Mouse (Mus musculus) frontal cortex, postnatal 25 days (tissue): ENCODE measurements around the gene AC129217.1.

Experiments
- DNase-seq, 2 experiments: peaks; one replicate each; pipeline ENCODE4 v3.0.0; 2022; ENCODE audit warnings: low spot score in 2 of 2

AC129217.1 gene

GRCm38 (mm10) chr19:8829660-8830059 is at the start of gene AC129217.1:
Gene AC129217.1 (plus strand): TSS chr19:8829773.
- no peak for DNase-seq

DNA sequence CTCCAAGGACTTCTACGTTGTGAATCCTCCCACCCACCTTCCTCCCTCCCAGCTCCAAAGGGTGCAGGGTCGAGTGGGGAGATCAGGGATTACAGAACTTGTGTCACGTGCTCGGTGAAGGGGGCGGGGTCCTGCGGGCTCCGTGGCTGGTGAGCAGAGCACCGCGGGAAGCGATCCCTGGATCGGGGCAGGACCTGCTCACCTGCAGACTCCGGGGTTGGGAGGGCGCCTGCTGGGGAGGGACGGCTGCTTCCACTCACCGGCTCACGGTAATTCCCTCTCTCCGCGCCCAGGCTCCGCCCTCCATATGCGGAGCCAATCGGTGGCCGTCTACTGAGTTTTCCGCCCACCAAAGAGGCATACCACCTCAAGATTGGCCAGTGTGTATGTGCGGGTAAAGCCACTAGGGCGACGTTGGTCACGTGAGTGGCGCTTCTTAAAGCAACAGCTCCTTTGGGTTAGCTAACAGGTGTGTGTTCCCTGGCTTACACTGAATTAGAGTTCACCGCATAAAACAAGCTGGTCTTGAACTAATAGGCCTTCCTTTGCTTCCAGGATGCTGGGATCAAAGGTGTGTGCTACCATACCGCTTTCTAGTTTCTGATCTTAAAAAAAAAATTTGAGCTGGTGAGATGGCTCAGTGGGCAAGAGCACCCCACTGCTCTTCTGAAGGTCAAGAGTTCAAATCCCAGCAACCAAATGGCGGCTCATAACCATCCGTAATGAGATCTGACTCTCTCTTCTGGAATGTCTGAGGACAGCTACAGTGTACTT is 43.4 kb upstream of the AC129217.1 start, which contains the start of gene Taf6l:
Gene Taf6l (minus strand): TSS at position 410 of the 774 bp plus-strand sequence.
- DNase-seq = peak; percentile 84

DNA sequence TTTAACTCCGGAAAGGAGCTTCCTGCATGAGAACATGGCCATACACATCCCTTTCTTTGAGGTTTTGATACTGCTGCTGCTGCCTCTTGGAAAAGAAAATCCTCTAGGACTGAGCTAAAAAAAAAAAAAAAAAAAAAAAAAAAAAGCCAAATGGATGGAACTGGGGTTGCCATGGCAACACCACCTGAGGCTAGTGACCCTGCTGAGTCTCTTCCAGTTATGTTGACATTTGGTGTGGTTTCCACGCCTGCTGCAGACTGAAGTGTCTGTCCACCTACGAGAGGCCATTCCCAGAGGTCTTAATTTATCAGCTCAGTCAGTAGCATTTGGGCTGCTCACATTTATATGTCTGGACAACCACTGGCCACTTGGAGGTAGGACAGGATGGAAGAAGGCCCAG is 41.1 kb upstream of the AC129217.1 start:
- no peak for DNase-seq

- no peak for DNase-seq
Observed at GRCm38 (mm10) chr19:8789171-8789570, 40.4 kb upstream of the AC129217.1 start.

DNA sequence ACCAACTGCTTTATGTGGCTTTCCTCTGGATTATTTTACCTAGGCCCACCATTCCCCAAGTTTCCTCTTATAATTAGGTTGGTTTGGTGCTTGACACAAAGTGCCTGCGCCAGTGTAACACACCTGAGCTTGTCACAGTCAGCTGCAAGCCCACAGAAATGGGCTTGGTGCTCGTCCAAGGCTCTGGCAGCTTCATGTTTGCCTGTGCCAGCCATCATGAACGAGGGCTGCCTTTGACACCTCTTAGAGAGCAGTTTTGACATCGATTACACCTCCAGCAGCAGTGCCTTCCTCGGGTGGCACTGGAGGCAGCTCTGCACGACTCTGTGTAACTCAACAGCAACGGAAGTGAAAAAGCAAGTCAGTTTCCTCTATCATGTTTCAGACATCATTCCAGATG is 39.4 kb upstream of the AC129217.1 start:
- no peak for DNase-seq

DNA sequence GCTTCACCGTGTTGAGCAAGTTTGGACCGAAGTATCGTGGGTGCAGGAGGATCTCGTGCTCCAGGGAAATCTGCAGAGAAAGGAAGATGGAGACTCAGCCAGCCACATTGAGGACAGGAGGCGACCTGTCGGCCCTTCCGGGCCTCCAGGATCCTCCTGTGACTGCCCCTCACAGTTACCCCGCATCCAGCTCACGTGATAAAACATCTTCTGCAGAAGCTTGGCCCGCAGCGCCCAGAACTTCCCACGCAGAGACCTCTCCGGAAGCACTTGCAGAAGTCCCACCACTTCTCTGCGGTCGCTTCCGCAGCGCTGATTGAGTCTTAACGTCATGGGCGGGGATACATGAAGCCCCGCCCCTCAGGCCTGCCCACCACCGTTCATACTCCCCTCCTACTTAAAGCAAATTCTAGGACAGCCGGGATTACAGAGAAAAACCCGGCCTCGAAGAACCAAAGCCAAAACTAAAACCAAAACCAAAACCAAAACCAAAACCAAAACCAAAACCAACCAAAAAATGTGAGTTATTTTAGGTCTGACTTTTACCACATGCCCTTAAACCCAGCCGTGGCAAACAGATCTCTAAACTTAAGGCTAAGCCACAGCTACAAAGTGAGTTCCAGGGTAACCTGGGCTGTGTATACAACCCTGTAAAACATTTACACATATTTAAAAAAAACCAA is 31.2 kb upstream of the AC129217.1 start, which contains the start of gene Polr2g:
Gene Polr2g (minus strand): TSS at position 314 of the 683 bp plus-strand sequence.
- peak; percentile 77 for DNase-seq

DNA sequence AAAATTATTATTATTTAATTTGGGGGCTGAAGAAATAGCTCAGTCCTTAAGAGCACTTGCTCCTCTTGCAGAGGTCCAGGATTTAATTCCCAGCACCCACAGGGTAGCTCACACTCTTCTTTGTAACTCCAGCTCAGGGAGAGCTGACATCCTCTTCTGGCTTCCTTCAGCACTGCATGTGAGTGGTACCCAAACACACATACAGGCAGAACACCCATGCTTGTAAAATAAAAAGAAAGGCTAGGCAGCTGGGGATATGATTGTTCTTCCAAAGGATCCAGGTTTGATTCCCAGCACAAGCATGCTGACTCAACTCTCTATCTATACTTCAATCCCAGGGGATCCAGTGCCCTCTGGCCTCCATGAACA is 30.6 kb upstream of the AC129217.1 start:
- DNase-seq = no peak

GRCm38 (mm10) chr19:8802130-8802821 is 27.3 kb upstream of the AC129217.1 start, which contains the start of gene Zbtb3:
Gene Zbtb3 (plus strand): TSS chr19:8802555.
- DNase-seq = peak; percentile 87 to 91

GRCm38 (mm10) chr19:8803204-8803780 is 26.3 kb upstream of the AC129217.1 start:
- DNase-seq = no peak

DNA sequence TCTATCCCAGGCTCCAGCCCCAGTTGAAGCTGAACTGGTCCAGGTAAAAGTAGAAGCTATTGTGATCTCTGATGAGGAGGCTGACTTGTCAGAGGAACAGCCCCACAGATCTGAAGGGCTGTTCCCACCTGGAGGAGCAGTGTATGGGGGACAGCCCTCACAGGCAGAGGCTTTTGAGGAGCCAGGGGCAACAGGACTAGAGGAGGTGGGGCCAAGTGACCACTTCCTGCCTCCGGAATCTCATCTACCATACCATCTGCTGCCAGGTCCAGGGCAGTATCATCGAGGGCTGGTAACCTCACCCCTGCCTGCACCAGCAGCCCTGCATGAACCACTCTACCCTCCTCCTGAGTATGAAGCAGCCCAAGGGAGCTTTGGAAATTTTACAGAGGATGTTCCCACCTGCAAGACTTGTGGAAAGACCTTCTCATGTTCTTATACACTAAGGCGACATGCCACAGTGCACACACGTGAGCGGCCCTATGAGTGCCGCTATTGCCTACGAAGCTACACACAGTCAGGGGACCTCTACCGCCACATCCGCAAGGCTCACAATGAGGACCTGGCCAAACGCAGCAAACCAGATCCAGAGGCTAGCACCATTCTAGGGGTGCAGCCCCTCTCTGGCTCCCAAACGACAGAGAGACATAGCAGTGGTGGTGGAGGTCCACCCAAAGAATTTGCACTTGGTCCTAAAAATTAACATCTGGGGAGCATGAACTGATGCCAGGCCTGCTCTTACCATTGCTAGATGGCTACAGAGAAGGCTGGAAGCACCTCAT is 25.5 kb upstream of the AC129217.1 start:
- no peak for DNase-seq

DNA sequence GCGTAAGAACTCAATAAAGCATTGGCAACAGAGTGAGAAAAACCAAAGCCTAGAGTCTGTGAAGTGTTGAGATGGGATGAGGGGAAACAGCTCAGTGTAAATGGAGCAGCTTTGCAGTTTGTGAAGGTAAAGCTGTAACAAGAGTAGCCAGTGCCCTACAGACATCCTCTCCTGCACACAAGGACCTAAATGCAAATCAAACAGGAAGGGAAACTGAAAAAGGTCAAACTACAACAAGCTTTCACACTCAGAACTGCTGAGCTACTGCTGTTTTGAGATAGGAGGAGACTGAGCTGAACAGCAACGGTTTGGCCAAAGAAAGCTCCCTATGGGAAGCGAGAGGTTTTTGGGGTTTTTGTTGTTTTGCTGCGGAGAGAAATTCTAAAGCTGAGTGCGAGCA is 22.8 kb upstream of the AC129217.1 start:
- no peak for DNase-seq

DNA sequence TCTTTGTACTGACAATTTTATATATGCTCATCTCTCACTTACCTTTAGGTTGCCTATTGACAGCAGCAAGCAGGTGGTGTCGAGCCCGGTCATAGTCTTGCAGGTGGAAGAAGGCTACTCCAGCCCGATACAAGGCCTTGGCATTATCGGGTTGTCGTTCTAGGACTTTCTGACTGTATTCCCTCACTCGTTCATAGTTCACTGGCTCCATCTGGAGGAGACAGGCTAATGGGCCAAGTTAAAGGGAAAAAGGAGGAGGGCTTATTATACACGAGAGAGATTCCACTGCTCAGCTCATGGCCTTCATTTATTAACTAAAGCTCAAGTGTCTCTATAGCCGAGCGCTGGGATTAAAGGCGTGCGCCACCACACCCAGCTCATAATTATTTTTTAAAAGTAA is 13.8 kb upstream of the AC129217.1 start:
- no peak for DNase-seq

GRCm38 (mm10) chr19:8817001-8817400 is 12.6 kb upstream of the AC129217.1 start:
- DNase-seq = no peak

- DNase-seq = no peak
Observed at GRCm38 (mm10) chr19:8818301-8818798, 11.2 kb upstream of the AC129217.1 start.

DNA sequence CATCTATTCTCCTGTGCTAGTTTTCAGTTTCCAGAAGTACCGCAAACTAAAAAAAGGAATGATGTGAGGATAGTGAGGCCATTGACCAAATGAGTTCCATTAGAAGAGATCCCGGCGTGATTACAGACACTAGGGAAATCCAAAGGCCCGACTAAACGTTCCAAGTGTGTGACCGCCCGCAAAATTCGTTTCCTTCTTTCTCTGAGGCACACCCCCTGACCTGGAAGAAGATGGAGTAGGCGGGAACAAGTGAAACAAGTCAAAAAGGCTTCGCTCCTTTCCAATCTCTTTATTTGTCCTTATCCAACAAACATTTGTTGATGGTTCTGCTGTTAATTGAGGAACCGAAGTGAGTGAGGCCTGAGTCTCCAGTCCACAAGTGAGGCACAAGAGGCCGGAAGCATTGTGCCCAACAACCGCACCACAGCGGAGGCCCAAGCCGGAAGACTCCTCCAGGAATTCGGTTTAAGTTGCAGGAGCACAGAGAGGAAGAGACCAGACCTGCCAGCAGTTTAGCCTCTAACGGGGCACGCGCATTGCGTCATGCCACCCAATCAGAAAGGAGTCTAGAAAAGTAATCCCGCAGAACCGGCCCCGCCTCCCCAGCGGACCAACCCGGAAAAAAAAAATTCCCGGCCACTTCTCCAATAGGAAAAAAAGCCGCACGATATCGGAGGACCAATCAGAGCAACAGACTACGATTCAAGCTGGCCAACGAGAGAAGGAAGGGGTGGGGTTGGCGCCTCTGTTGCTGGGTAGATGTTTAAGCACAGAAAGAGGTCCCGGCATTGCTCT is 10.6 kb upstream of the AC129217.1 start, which contains the start of gene Ttc9c:
Gene Ttc9c (minus strand): TSS at position 533 of the 795 bp plus-strand sequence.
- DNase-seq = peak; percentile 91 to 95

DNA sequence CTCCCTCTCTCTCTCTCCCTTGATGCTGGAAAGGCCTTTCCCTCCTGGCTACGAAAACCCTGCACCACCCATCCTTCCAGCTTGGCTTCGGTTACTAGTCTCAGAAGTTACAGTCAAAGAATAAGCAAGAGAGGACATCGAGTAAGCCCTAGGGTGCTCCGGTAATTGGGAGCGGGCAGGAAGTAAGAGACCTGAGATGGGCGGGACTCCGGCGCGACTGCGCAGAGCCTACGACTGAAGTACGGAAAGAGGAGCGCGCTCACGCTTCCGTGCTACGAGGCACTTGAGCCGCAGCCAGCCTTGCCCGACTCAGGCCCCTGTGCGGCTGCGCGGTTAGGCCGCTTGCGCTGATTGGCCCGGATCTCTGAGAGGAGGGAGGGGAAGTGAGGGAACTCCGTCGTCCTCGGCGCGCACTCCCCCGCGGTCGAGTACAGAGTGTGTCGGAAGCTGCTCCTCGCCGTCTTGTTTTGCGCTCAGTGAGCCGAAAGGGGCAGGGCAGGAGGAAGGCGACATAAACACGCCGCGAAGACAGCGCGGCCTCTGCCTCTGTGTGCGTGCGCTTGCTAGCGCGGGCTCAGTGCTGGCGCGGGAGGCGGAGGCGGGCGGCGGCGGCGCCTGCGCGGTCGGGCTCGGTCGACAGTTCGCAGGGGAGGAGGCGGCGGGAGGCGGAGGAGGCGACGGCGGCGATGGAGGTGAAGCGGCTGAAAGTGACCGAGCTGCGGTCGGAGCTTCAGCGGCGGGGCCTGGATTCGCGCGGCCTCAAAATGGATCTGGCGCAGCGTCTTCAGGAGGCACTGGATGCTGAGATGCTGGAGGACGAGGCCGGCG is 9.8 kb upstream of the AC129217.1 start, which contains the start of gene Hnrnpul2:
Gene Hnrnpul2 (plus strand): TSS at position 415 of the 828 bp plus-strand sequence.
- peak; percentile 96 for DNase-seq

- no peak for DNase-seq
Observed at GRCm38 (mm10) chr19:8820424-8820956, 9.1 kb upstream of the AC129217.1 start.

DNA sequence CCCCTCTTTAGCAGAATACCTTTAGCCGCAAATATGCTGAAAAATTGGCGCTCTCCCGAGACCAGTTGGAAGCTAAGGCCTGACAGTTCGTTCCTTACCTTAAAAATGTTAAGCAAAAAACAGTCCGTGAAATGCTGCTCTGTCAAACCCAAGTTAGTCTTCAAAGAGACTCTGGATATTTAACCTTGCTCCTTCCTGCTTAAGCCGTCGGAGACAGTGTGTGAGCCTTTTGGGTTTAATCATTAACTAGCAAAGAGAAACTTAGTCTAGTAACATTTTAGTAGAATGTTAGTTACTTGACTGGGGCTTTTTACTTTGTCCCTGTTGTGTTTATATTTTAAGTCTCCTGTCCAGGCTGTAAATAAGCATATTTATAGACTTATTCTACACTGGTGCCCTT is 8.4 kb upstream of the AC129217.1 start:
- no peak for DNase-seq

GRCm38 (mm10) chr19:8822696-8823095 is 6.9 kb upstream of the AC129217.1 start:
- no peak for DNase-seq
